Mouse (Mus musculus) megakaryocyte progenitor cell, adult 5-6 weeks (primary cell): ENCODE data around the gene Upp2. TPM values are rescaled to one million over a fixed set of nuclear protein-coding genes. Genes with fewer than 3 reads are reported as not detected.
A peak's percentile ranks its signal among the peaks of the same experiment; 100 is the strongest.

ENCODE experiments used
- ATAC-seq: replicated peaks from 2 replicates; pipeline ENCODE4 v1.8.0; 2016; ENCODE audit warnings: mild to moderate bottlenecking, moderate TSS enrichment, inconsistent platforms; ENCODE audit not compliant: poor library complexity
- total RNA-seq, 2 experiments: library from RNA; stranded (forward) in 1 of 2; stranded (reverse) in 1 of 2; fragments of 157-497, 149-512 nt in 1 of 2; fragments of 200-1000 nt in 1 of 2; gene quantifications; 2 replicates each; pipeline versions ENCODE4 v1.2.3 to v1.2.4; 2015 to 2017

The Upp2 gene
- total RNA-seq, 2 experiments from 2014 or later: 0.64 TPM; not detected in 1

GRCm38 (mm10) chr2:58667298-58667697 is 100.2 kb downstream of the Upp2 start:
- ATAC-seq: 0 out of 2 replicates have a peak, but pooled peaks have one; percentile 13

GRCm38 (mm10) chr2:58667991-58668390 is 100.9 kb downstream of the Upp2 start:
- ATAC-seq: peak; percentile 82

- no peak for ATAC-seq
Measured at GRCm38 (mm10) chr2:58669114-58669513, 102.0 kb downstream of the Upp2 start.

GRCm38 (mm10) chr2:58672520-58672919 is 105.4 kb downstream of the Upp2 start:
- ATAC-seq: no peak

- no peak for ATAC-seq
Measured at GRCm38 (mm10) chr2:58679968-58680367, 112.9 kb downstream of the Upp2 start.

- ATAC-seq: peak; percentile 74
Measured at GRCm38 (mm10) chr2:58680794-58681193, 113.7 kb downstream of the Upp2 start.

GRCm38 (mm10) chr2:58681394-58681793 is 114.3 kb downstream of the Upp2 start:
- ATAC-seq: no peak

GRCm38 (mm10) chr2:58697501-58697900 is 130.4 kb downstream of the Upp2 start:
- ATAC-seq: no peak

GRCm38 (mm10) chr2:58699931-58700330 is 132.8 kb downstream of the Upp2 start:
- ATAC-seq: peak; percentile 68

- ATAC-seq: no peak
Measured at GRCm38 (mm10) chr2:58700354-58700753, 133.3 kb downstream of the Upp2 start.

- ATAC-seq: no peak
Measured at GRCm38 (mm10) chr2:58701627-58702026, 134.5 kb downstream of the Upp2 start.

- ATAC-seq: no peak
Measured at GRCm38 (mm10) chr2:58703226-58703625, 136.1 kb downstream of the Upp2 start.

GRCm38 (mm10) chr2:58703646-58704045 is 136.5 kb downstream of the Upp2 start:
- ATAC-seq: no peak

GRCm38 (mm10) chr2:58704576-58704975 is 137.5 kb downstream of the Upp2 start:
- no peak for ATAC-seq

GRCm38 (mm10) chr2:58707676-58708075 is 140.6 kb downstream of the Upp2 start:
- ATAC-seq: no peak

GRCm38 (mm10) chr2:58710234-58710633 is 143.1 kb downstream of the Upp2 start:
- no peak for ATAC-seq

- no peak for ATAC-seq
Measured at GRCm38 (mm10) chr2:58711049-58711448, 144.0 kb downstream of the Upp2 start.

- no peak for ATAC-seq
Measured at GRCm38 (mm10) chr2:58711491-58711890, 144.4 kb downstream of the Upp2 start.

GRCm38 (mm10) chr2:58711935-58712334 is 144.8 kb downstream of the Upp2 start:
- ATAC-seq: no peak

GRCm38 (mm10) chr2:58717898-58718297 is 150.8 kb downstream of the Upp2 start:
- no peak for ATAC-seq

- ATAC-seq: no peak
Measured at GRCm38 (mm10) chr2:58737192-58737820, 170.2 kb downstream of the Upp2 start.

GRCm38 (mm10) chr2:58741213-58741612 is 174.1 kb downstream of the Upp2 start:
- ATAC-seq: no peak

GRCm38 (mm10) chr2:58742026-58742425 is 174.9 kb downstream of the Upp2 start:
- ATAC-seq: no peak
